Mouse (Mus musculus): Measurements from ENCODE around the gene Col27a1. TPM values are rescaled to one million over a fixed set of nuclear protein-coding genes. Genes with fewer than 3 reads are reported as not detected.
A peak's percentile ranks its signal among the peaks of the same experiment; 100 is the strongest.

The Col27a1 gene
- polyA plus RNA-seq, 1 experiment from 2014 or later = 32.3 TPM

DNA sequence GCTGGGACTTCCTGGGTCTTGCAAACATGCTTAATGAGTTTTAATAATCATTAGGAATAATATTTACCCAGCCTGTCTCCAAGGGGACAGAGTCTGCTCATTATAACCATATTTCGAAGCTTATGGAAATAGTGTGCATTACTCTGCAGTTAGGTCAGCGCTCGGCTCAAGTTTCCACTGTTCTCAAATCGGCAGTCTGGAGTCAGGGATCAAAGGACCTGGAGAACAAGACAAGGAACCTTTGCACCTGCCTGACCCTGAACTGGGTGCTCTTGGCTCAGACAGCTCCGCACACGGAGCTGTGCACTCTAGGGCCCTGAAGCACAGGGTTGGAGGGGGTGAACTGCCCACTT, 13.1 kb downstream of the Col27a1 start:
- Histone ChIP-seq H3K4me2 (replicated peaks) (no peak overlapping the region), H3K36me3 (peaks cover 76% of the 10 kb centered on the region), H3K9ac (no peak overlapping the region), H3K4me1 (peaks cover 71% of the 10 kb centered on the region), H3K9me3 (no peaks in the 10 kb centered on the region), H3K27me3 (no peaks in the 10 kb centered on the region), H3K27ac (peak overlapping the region; percentile 75), H3K4me3 (no peak overlapping the region)
- no peak for ATAC-seq (ENCODE audit: low FRiP score, low read depth)
- WGBS = 58% methylated on average over 6 of the region's 6 CpGs

GRCm38 (mm10) chr4:63228943-63229342, 15.1 kb downstream of the Col27a1 start:
- WGBS = 40% methylated on average over 5 of the region's 5 CpGs
- peaks cover 85% of the 10 kb centered on the region for H3K4me1 ChIP-seq
- H3K9ac ChIP-seq = peak overlapping the region; percentile 35
- ATAC-seq (ENCODE audit: low FRiP score, low read depth) = peak; percentile 85
- H3K36me3 ChIP-seq = peaks cover 76% of the 10 kb centered on the region
- no peak overlapping the region for H3K4me3 ChIP-seq
- H3K27me3 ChIP-seq = no peaks in the 10 kb centered on the region
- peak overlapping the region; percentile 85 for H3K27ac ChIP-seq
- no peaks in the 10 kb centered on the region for H3K9me3 ChIP-seq
- H3K4me2 ChIP-seq (replicated peaks) = no peak overlapping the region

GRCm38 (mm10) chr4:63229991-63230581, 16.3 kb downstream of the Col27a1 start:
- ATAC-seq (ENCODE audit: low FRiP score, low read depth) = no peak
- no peaks in the 10 kb centered on the region for H3K27me3 ChIP-seq
- H3K4me2 ChIP-seq (replicated peaks) = no peak overlapping the region
- no peak overlapping the region for H3K9ac ChIP-seq
- peak overlapping the region; percentile 84; the same call in 1 of the 2 replicates for H3K27ac ChIP-seq
- no peaks in the 10 kb centered on the region for H3K9me3 ChIP-seq
- 70% methylated on average over 14 of the region's 14 CpGs for WGBS
- peaks cover 90% of the 10 kb centered on the region for H3K4me1 ChIP-seq
- H3K4me3 ChIP-seq = no peak overlapping the region
- H3K36me3 ChIP-seq = peaks cover 75% of the 10 kb centered on the region

GRCm38 (mm10) chr4:63231121-63231520, 17.3 kb downstream of the Col27a1 start:
- no peak overlapping the region for H3K4me3 ChIP-seq
- H3K27ac ChIP-seq = no peak overlapping the region
- H3K27me3 ChIP-seq = no peaks in the 10 kb centered on the region
- no peak overlapping the region for H3K4me2 ChIP-seq (replicated peaks)
- 66% methylated on average over 1 of the region's 1 CpGs for WGBS
- H3K9ac ChIP-seq = no peak overlapping the region
- H3K36me3 ChIP-seq = peaks cover 75% of the 10 kb centered on the region
- peaks cover 81% of the 10 kb centered on the region for H3K4me1 ChIP-seq
- no peaks in the 10 kb centered on the region for H3K9me3 ChIP-seq
- ATAC-seq (ENCODE audit: low FRiP score, low read depth) = no peak

GRCm38 (mm10) chr4:63232542-63233020, 18.8 kb downstream of the Col27a1 start:
- 45% methylated on average over 2 of the region's 2 CpGs for WGBS
- no peak overlapping the region for H3K4me2 ChIP-seq (replicated peaks)
- H3K9ac ChIP-seq = no peak overlapping the region
- H3K9me3 ChIP-seq = no peaks in the 10 kb centered on the region
- H3K4me3 ChIP-seq = no peak overlapping the region
- no peak for ATAC-seq (ENCODE audit: low FRiP score, low read depth)
- no peak overlapping the region; the same call in 1 of the 2 replicates for H3K27ac ChIP-seq
- H3K36me3 ChIP-seq = peaks cover 79% of the 10 kb centered on the region
- no peaks in the 10 kb centered on the region for H3K27me3 ChIP-seq
- H3K4me1 ChIP-seq = peaks cover 76% of the 10 kb centered on the region

DNA sequence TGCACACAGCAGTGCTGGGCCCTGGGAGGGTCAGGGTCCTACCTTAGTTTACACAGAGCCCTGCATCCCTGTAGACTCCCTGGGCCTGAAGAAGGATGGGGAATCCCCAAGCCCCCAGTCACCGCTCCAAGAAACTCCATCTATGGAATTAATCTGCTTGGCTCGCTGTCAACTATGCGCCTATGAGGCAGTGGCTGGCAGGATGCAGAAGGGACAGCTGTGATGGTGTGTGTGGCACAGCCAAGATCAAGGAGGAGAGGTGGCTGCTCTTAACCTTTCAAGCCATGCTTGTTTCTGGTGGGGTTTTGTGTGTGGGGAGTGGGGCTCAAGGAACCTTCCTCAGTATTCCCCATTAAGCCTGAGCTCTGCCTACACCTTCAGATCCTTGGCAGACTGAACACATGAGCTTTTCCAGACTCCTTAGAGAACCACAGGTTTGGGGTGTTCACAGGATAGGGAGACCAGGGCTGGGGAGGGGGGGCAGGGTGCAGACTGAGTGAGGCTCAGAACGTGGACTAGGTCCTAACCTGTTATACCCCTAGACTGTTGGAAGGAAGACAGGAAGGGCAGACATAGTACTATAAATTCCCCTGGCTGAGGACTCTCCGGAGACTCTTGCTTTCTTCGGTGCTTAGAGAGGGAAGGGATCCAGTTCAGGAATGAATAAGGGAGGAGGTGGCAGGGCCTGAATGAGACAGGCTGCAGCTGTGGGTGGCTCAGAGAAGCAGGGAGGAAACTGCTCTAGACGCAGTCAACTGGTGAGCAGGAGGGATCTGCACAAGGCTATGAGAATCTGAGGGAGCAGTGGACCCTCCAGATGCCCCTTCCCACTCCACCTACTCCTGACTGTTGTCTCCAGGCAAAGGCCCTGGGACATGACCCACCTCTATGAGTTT, 20.0 kb downstream of the Col27a1 start:
- WGBS = 73% methylated on average over 7 of the region's 7 CpGs
- Histone ChIP-seq H3K9me3 (no peaks in the 10 kb centered on the region), H3K4me2 (replicated peaks) (no peak overlapping the region), H3K9ac (no peak overlapping the region), H3K4me3 (no peak overlapping the region), H3K27me3 (no peaks in the 10 kb centered on the region), H3K27ac (peak overlapping the region; percentile 39; the same call in 1 of the 2 replicates), H3K4me1 (peaks cover 76% of the 10 kb centered on the region), H3K36me3 (peaks cover 81% of the 10 kb centered on the region)
- no peak for ATAC-seq (ENCODE audit: low FRiP score, low read depth)

DNA sequence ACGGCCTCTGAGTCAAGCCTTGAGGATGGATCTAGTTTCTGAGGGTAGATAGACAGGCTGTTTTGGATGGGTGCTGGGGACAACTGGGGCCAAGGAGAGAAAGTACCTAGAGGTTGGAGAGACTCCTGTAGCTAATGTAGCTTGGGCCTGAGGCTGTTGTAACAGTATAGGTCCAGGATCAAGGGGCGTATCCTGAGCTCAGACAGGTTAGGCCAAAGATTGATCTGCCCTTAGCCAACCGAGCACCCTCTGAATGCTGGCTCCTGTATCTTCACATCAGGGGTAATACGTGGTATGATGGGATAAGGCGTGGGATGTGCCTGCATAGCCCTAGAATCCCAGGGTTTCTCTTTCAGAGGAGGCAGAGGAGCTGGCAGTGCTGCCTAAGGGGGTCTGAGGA, 21.0 kb downstream of the Col27a1 start:
- WGBS = 89% methylated on average over 5 of the region's 5 CpGs
- Histone ChIP-seq H3K9ac (no peak overlapping the region), H3K27ac (no peak overlapping the region), H3K4me1 (peaks cover 66% of the 10 kb centered on the region), H3K9me3 (no peaks in the 10 kb centered on the region), H3K36me3 (peaks cover 79% of the 10 kb centered on the region), H3K27me3 (no peaks in the 10 kb centered on the region), H3K4me3 (no peak overlapping the region), H3K4me2 (replicated peaks) (no peak overlapping the region)
- ATAC-seq (ENCODE audit: low FRiP score, low read depth) = no peak

DNA sequence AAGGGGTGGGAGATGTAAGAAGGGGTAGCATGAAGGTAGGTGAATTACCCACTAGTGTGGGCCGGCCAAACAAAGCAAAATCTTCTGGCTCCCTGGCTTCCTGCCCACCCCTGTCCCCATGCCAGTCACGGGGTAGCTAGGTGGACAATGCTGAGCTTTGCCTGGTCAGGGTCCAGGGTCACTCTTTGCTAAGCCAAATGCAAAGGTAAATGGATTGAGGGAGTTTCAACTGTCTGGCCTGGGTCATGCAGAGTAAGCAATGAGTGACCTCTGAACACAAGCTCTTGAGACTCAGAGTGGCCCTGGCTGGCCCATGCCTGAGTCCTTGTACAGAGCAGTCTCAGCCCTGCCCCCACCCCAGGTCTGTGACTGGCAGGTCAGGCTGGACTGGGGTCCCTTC, 22.4 kb downstream of the Col27a1 start:
- Histone ChIP-seq H3K36me3 (peaks cover 80% of the 10 kb centered on the region), H3K27ac (no peak overlapping the region), H3K4me3 (no peak overlapping the region), H3K4me2 (replicated peaks) (no peak overlapping the region), H3K4me1 (peaks cover 54% of the 10 kb centered on the region), H3K9ac (no peak overlapping the region; the same call in 1 of the 2 replicates), H3K27me3 (no peaks in the 10 kb centered on the region), H3K9me3 (no peaks in the 10 kb centered on the region; the same call in 1 of the 2 replicates)
- ATAC-seq (ENCODE audit: low FRiP score, low read depth) = no peak
- WGBS = 77% methylated on average over 2 of the region's 2 CpGs

GRCm38 (mm10) chr4:63237225-63237624, 23.4 kb downstream of the Col27a1 start:
- Histone ChIP-seq H3K36me3 (peaks cover 80% of the 10 kb centered on the region), H3K9me3 (no peaks in the 10 kb centered on the region; the same call in 1 of the 2 replicates), H3K4me1 (peaks cover 49% of the 10 kb centered on the region), H3K27ac (no peak overlapping the region), H3K9ac (no peak overlapping the region), H3K4me3 (no peak overlapping the region), H3K4me2 (replicated peaks) (no peak overlapping the region), H3K27me3 (no peaks in the 10 kb centered on the region)
- WGBS = 60% methylated on average over 3 of the region's 3 CpGs
- ATAC-seq (ENCODE audit: low FRiP score, low read depth) = no peak

GRCm38 (mm10) chr4:63238141-63238540, 24.3 kb downstream of the Col27a1 start:
- peaks cover 80% of the 10 kb centered on the region for H3K36me3 ChIP-seq
- H3K4me1 ChIP-seq = peaks cover 39% of the 10 kb centered on the region
- H3K9me3 ChIP-seq = no peaks in the 10 kb centered on the region; the same call in 1 of the 2 replicates
- H3K27me3 ChIP-seq = no peaks in the 10 kb centered on the region
- peak overlapping the region; percentile 29; the same call in 1 of the 2 replicates for H3K27ac ChIP-seq
- no peak for ATAC-seq (ENCODE audit: low FRiP score, low read depth)
- WGBS = 36% methylated on average over 7 of the region's 7 CpGs
- H3K4me2 ChIP-seq (replicated peaks) = no peak overlapping the region
- no peak overlapping the region for H3K4me3 ChIP-seq
- H3K9ac ChIP-seq = no peak overlapping the region

- no peak for ATAC-seq (ENCODE audit: low FRiP score, low read depth)
- Histone ChIP-seq H3K27ac (no peak overlapping the region), H3K9ac (no peak overlapping the region), H3K9me3 (no peaks in the 10 kb centered on the region; the same call in 1 of the 2 replicates), H3K36me3 (peaks cover 80% of the 10 kb centered on the region), H3K27me3 (no peaks in the 10 kb centered on the region), H3K4me3 (no peak overlapping the region), H3K4me2 (replicated peaks) (no peak overlapping the region), H3K4me1 (peaks cover 34% of the 10 kb centered on the region)
- WGBS = 89% methylated on average over 5 of the region's 5 CpGs
Measured at GRCm38 (mm10) chr4:63238722-63239121, 24.9 kb downstream of the Col27a1 start.

DNA sequence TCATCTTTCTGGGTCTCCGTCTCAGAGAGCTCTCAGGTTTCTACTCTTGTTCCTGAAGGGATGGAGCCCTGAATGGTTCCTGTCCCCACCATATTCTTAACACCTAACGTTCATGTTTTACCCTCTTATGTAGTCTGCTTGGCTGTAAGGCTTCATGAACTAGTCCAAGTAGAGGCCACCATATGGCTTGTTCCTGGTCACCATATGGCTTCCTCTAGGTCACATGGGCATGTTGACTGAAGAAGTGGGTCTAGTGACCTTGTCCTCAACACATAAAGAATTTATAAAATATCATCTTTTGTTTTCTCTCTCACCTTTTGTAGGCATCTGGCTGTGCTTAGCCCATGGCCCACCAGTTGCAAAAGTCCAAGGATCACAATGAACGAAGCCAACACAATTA, 27.2 kb downstream of the Col27a1 start:
- Histone ChIP-seq H3K36me3 (peaks cover 81% of the 10 kb centered on the region), H3K9me3 (no peaks in the 10 kb centered on the region; the same call in 1 of the 2 replicates), H3K4me3 (no peak overlapping the region), H3K4me2 (replicated peaks) (no peak overlapping the region), H3K27ac (no peak overlapping the region), H3K9ac (no peak overlapping the region), H3K27me3 (no peaks in the 10 kb centered on the region), H3K4me1 (peaks cover 22% of the 10 kb centered on the region)
- WGBS = 90% methylated on average over 3 of the region's 3 CpGs
- ATAC-seq (ENCODE audit: low FRiP score, low read depth) = no peak
